Mouse (Mus musculus) liver, adult (tissue): ENCODE data around the gene Rnf215.

Experiments used
- GATA4 ChIP-seq: IDR thresholded peaks from 2 replicates; pipeline ENCODE4 v1.6.1; 2014; ENCODE audit warnings: mild to moderate bottlenecking, low read length; ENCODE audit not compliant: insufficient replicate concordance

Rnf215 gene

DNA sequence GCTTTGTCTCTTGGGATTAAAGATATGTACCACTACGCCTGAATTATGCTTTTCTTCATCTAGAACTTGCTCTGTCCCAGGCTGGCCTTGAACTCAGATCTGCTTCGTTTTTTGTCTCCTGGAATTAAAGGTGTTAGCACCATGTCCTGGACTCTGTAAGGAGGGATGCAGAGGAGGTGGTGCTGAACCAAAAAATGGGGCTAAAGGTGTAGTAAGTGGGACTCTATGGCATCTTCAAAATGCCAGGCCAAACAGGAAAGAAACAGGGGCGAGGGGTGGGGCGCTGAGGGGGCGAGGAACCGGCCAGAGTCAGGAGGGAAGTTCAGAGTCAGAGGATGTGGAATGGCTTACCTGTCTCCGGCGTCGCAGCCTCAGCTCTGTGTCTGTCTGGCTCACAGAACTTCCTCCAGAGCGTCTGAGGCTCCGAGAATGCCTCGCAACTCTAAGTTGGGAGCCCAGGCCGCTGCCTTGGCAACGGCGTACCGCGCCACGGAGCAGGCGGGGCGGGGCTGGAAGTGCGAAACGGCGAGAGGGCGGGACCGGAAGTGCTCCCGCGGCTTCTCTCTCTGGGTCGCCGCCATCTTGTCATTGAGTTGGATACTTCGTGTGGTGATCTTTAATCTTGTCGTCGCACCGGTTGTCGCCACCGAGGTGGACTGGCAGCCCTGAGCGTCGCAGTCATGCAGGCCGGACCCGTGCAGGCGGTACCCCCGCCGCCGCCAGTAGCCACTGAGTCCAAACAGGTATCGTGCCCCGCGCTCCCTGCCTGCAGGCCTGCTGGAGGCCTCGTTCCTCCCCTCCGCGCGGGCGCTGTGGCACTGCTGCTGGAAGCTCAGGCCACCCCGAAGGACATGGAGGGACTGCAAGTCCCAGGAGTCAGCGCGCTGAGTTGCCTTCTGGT lies 25.1 kb downstream of the Rnf215 start, which contains the start of the genes Ccdc157 and Sf3a1:
Gene Ccdc157, minus strand, starts transcription at position 486 of the 901 bp plus-strand sequence.
Gene Sf3a1, plus strand, starts transcription at position 543 of the 901 bp plus-strand sequence.
- no peak; the same call in 1 of the 2 replicates for TF ChIP-seq GATA4

- no peak for TF ChIP-seq GATA4
Measured at GRCm38 (mm10) chr11:4160758-4161480, 25.9 kb downstream of the Rnf215 start.

DNA sequence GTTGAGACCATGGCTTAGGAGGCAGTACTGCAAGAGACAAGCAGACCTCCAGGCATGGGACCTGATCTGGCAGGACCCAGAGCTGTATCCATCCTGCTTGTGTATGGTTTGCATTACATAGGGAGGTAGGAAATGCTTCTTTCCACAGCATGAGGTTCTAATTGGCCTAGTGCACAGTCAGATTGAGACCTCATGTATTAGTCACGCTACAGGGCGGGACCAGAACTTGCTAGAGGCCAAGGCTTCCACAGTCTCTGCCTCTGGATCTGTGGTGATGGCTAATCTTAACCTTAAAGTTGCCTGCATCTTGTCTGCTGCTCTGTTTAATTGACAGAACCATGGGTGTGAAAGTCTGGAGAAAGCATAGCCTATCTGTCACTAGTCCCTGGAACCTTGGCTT lies 29.7 kb downstream of the Rnf215 start:
- TF ChIP-seq GATA4: no peak

- no peak for TF ChIP-seq GATA4
Measured at GRCm38 (mm10) chr11:4166467-4167090, 31.6 kb downstream of the Rnf215 start.

GRCm38 (mm10) chr11:4174586-4174985 lies 39.6 kb downstream of the Rnf215 start:
- no peak for TF ChIP-seq GATA4

DNA sequence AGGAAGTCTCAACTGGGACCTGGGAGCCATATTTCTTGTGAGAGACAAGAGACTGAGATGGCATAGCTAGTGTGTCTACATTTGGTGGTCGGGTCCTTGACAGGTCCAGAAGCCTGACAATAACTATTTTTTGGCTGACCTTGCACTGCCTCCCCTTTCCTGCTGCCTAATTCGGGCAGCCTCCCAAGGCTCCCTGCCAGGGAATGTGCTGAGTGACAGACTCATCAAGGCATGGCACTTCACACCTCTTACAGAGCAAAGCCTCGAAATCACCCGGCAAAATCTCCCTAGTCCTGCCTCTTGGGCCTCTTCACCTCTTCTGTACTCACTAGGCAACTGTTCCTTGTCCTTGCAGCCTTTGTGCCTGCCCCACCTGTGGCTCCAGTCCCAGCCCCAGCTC lies 42.7 kb downstream of the Rnf215 start:
- no peak for TF ChIP-seq GATA4

GRCm38 (mm10) chr11:4182061-4182460 lies 47.1 kb downstream of the Rnf215 start:
- TF ChIP-seq GATA4: no peak

DNA sequence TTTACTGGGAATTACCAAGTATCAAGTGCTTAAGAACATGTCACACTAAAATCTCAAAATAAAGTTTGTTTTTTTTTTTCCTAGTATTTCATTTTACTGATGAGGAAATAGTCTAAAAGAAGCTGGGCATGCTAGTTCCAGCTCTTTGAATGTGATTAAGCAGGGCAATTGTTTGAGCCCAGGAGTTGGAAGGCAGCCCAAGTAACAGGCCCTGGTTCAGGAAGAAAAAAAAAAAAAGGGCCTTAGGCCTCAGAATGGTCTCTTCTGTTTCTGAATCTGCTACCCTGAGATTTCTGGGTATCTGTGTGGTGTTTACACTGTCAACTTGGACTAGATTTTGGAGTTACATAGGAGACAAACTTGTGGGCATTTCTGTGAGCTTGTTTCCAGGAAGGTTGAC lies 48.5 kb downstream of the Rnf215 start:
- TF ChIP-seq GATA4: no peak

- TF ChIP-seq GATA4: no peak
Measured at GRCm38 (mm10) chr11:4184251-4184952, 49.4 kb downstream of the Rnf215 start.

DNA sequence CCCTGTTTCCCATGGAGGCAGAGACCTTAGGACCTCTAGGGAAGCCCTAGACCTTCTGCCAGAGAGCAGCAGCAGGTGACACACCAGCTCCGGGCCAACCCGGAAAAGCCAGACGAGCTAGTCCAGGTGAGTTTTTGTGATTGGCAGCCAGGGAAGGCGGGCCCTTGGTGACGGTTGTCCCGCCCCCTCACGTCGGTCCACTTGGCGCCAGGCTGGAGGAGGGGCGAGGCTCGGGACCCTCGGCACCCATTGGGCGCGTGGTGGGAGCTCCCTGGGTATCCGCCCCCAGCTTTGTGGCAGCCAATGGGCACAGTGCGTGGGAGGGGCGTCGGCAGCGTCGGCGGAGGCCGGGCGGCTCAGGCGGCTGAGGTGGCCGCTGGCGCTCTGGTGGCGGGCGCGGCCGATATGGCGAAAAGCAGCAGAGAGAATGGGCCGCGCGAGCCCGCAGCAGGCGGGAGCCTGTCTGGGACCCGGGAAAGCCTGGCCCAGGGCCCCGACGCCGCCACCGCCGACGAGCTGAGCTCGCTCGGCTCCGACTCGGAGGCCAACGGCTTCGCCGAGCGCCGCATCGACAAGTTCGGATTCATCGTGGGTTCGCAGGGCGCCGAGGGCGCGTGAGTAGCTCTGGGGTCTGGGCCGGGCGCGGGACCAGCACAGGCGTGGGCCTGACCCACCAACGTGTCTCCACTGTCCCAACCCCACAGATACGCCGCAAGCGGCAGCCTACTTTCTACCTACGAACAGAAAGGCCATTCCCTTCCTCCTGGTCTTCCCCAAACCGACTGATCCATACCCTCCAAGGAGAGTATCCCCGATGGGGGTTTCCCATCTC lies 51.7 kb downstream of the Rnf215 start, which contains the start of gene Tbc1d10a:
Gene Tbc1d10a, plus strand, starts transcription at position 304 of the 832 bp plus-strand sequence.
- no peak; the same call in 1 of the 2 replicates for TF ChIP-seq GATA4

- no peak for TF ChIP-seq GATA4
Measured at GRCm38 (mm10) chr11:4187318-4187700, 52.3 kb downstream of the Rnf215 start.

DNA sequence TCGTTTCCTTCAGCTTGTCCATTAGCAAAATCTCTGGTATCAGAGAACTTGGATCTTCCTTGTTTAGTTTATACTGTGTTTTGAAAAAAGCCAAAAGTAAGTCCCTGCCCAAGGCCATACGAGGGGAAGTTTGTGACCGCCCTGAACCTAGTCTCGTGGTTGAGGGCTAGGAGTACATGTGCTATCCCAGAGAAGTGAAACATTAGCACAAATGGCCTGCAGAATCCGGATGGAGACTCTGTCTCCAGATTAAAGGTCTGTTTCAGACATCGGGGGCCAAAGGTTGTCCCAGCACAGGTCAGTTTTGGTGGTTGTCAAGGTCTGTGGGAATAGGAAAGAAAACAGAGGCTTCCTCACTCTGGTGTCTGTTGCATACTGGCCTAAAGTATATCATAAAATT lies 54.2 kb downstream of the Rnf215 start:
- no peak for TF ChIP-seq GATA4

DNA sequence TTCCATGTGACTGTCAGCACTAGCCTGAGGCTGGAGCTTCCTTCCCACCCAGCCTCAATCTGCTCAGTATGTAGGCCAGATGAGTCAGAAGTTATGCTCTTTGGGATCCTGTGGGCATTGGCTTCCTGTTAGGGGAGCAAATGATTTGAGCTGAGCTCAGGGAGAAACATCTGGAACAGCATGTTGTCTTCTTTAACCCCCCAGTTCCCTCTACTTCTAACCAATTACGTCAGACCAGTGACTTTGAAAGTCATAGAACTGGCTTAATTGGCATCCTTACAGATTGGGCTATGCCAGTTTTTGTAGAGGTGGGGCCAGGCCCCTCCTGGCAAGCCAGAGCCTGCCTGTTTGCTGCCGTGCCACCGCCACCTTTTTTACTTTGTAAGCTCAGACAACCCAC lies 55.7 kb downstream of the Rnf215 start:
- no peak for TF ChIP-seq GATA4
